Mouse (Mus musculus): ENCODE data around the gene Mmp8. TPM values are rescaled to one million over a fixed set of nuclear protein-coding genes. Genes with fewer than 3 reads are reported as not detected.

The Mmp8 gene
- total RNA-seq, 4 experiments from 2014 or later, result not detected

DNA sequence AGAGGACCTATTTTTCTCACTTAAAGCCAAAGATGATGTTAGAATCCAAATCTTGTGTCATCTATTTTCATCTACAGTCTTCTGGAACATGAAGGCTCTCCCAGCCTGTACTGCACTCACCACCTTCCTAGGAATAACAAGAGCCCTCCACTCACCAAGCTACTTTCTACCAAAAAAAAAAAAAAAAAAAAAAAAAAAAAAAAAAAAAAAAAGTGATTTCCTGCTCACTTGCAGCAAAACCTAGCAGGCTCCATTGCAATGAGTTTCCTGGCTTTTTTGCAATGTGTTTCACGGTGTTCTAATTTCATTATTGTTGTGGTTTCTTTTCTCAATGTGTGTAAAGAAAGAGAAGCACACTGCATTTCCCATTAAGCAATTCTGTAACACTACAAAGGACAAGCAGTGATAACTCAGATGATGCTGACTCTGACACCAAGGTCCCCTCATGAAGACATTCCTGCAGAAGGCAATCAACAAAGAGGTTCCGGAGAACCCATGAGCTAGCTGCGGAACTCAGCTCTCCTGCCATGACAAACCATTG, 35.1 kb downstream of the Mmp8 start:
- DNase-seq (ENCODE audit: low spot score in 2 of 2), result no peak

DNA sequence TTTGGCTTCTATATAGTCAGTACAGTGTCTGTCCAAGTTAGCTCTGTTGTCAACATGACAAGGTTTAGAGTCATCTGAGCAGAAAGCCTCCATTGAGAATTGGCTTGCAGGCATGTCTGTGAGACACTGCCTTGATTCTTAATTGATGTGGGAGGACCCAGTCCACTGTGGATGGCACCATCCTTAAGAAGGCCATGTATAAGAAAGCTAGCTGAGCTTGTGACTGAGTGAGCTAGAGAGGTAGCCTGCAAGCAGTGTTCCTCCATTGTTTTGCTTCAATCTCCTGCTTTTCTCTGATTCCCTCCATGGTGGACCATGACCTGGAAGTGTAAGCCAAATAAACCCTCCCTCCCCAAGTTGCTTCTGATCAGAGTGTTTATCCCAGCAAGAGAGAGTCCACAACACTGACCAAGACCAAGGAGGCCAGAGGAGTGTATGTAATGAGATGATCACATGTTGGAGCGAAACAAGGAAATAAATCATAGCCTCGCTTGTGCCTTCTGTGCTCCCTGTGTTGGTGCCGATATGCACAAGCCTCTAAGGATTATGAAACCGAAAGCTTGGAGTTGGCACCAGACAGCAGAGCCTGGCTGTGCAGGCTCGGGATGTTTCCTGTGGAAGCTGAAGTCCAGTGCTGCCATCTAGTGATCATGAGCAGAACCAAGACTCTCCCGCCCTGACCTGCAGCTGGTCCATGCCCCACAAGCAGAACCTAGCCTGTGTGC, 36.7 kb downstream of the Mmp8 start:
- DNase-seq (ENCODE audit: low spot score in 2 of 2), result peak; percentile 52 to 81

DNA sequence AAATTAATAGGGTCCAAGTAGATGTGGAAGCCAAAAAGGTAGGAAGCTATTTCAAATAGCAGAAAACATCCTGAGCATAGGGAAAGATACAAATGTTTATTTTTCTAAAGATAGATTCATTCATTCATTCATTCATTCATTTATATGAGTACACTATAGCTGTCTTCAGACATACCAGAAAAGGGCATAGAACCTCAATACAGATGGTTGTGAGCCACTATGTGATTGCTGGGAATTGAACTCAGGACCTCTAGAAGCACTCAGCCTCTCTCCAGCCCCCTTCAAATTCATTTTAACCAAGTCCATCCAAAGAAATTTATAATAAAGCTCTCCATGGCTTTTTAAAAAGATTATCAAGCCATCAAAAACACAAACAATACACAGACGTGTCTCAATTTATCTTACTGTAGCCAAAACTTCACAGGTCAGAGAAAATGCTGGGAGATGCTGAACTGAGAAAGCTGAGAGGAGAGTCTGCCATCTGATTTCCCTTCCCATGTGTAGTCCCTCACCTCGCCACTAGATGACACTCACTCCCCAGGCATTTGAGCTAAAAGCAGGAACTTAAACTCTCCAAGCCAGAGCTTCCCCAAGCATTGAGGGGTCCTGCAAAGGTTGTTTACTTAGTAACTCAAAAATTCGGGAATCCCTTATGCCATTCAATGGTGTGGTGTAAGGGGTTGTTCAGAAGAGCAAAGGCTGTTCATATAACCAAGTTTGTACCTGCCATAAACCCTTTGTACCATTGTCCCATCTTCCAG, 44.9 kb downstream of the Mmp8 start:
- DNase-seq (ENCODE audit: low spot score in 2 of 2), result peak in 1 of 2 experiments; percentile 55

GRCm38 (mm10) chr9:7604005-7604404, 45.7 kb downstream of the Mmp8 start:
- DNase-seq (ENCODE audit: low spot score in 2 of 2), result no peak

DNA sequence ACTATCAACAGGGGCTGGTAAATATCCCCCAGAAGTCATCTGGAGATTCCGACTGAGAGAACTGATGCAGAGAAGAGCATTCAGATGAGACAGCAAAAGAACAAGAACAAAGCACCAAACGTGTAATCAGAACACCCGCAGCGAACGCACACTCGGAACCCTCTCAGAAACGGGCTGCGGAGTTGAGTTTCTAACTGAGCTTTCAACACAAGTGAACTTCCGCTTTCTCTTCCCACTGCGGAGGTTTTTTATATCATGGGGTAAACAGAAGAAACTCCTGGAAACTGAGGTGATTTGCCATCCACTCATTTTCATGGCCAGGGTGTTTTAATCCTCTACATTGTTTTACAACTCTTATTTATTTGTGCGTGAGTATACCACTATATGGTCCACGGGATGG, 47.4 kb downstream of the Mmp8 start:
- DNase-seq (ENCODE audit: low spot score in 2 of 2), result no peak

Other genes starting within 250 kb of the Mmp8 start
- gene Mmp12, start 214.1 kb upstream of the Mmp8 start, total RNA-seq (2022), result under 1 TPM in 2 of 4 experiments, not detected in 2; 0.16 to 0.84 TPM
- not detected for gene Mmp1b, start 170.4 kb upstream of the Mmp8 start, total RNA-seq (2022)
- not detected for gene Mmp3, start 112.6 kb upstream of the Mmp8 start, total RNA-seq (2022)
- gene Mmp10, start 56.1 kb upstream of the Mmp8 start, total RNA-seq (2022), result not detected
- not detected for gene Mmp27, start 12.9 kb downstream of the Mmp8 start, total RNA-seq (2022)
- gene Mmp20, start 69.8 kb downstream of the Mmp8 start, total RNA-seq (2022), result not detected
- gene Mmp7, start 133.6 kb downstream of the Mmp8 start, total RNA-seq (2022), result not detected
- 10 to 100 TPM; 11.6 to 12.5 (median 11.7) TPM for gene Tmem123, start 205.6 kb downstream of the Mmp8 start, total RNA-seq (2022)

Data from left cerebral cortex, adult 8-10 months (tissue).